Mouse (Mus musculus) E14TG2a.4 (cell line): Measurements from ENCODE around the gene Cse1l.

Source experiments
- H3K27me3 ChIP-seq: 2 replicates; pipeline ENCODE4 v1.6.1; 2014; ENCODE audit warnings: low read length, control low read depth; ENCODE audit not compliant: insufficient read depth
- H3K36me3 ChIP-seq: 2 replicates; pipeline ENCODE4 v1.6.1; 2014; ENCODE audit warnings: low read length, control low read depth; ENCODE audit not compliant: insufficient read depth
- H3K4me1 ChIP-seq: replicated peaks from 2 replicates; pipeline ENCODE4 v1.6.1; 2014; ENCODE audit warnings: low read depth, low read length, control low read depth
- H3K4me3 ChIP-seq: replicated peaks from 2 replicates; pipeline ENCODE4 v1.5.1; 2014; ENCODE audit warnings: mild to moderate bottlenecking, low read length
- H3K9me3 ChIP-seq: 2 replicates; pipeline ENCODE4 v1.6.1; 2014; ENCODE audit warnings: low read length, control low read depth
- CTCF ChIP-seq: conservative IDR thresholded peaks from 2 replicates; pipeline ENCODE4 v1.5.1; 2014; ENCODE audit warnings: low read length
- NANOG ChIP-seq: IDR thresholded peaks from 2 replicates; pipeline ENCODE4 v1.6.1; 2014; ENCODE audit warnings: borderline replicate concordance, low read length, mixed read lengths
- POU5F1 ChIP-seq: IDR thresholded peaks from 2 replicates; pipeline ENCODE4 v1.6.1; 2014; ENCODE audit warnings: low read length, borderline replicate concordance

Cse1l gene

DNA sequence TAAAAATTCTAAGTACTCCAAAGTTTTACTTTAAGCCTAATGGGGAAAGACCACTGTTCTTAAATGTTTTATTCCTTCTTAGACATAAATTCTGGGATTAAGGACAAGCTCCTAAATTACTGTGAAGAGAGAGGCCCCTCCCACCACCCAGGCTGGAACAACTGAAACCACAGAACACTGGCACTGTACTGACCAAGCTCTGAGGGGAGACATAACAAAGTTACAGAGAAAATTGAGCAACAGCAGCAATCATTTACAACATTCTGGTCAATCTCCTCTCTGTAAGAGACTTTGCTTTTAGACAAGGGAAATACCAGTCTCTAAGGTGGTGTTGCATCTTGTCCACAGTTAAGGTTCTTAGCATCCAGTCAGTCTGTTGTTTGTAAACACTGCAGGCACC lies 86.1 kb downstream of the Cse1l start:
- peaks cover 5% of the 10 kb centered on the region; the same call in 1 of the 2 replicates for H3K27me3 ChIP-seq
- no peak for TF ChIP-seq CTCF
- TF ChIP-seq POU5F1: no peak
- TF ChIP-seq NANOG: no peak
- peaks cover 23% of the 10 kb centered on the region for H3K4me1 ChIP-seq
- H3K9me3 ChIP-seq: no peaks in the 10 kb centered on the region
- H3K36me3 ChIP-seq: no peaks in the 10 kb centered on the region
- no peak overlapping the region for H3K4me3 ChIP-seq

DNA sequence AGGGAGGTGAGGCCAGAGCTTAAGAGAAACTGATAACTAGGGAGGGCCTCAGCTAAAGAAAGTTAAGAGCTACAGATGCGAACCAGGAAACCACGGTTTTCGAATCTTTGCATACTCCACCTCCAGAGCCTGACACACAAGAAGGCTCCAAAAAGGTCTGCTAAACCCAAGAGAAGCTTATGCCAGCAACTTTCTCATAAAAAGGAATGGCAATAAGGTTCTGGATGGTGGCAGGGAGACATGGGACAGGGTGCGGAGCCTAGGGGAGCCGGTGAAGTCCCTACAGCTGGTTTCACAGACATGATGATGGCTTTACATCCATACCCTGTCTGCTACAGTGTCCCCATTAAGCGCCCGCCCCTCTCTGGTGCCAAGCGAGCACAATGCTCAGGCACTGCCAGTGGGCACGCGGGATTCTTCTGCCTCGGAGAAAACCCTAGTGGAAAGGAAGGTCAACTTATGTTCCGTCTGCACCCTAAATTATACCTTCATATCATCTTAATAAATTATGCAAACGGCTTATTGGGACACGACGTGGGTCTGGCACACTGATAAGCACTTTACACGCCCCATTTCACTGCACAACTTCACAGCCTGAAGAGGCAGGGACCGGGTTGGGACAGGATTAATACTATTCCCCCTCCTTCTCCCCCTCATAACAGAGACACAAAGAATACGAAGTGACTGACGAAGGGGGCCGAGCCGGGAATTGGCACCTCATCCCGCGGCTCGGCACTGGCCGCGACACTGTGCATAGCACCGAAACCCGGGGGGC lies 89.4 kb downstream of the Cse1l start:
- Histone ChIP-seq H3K4me1 (peaks cover 29% of the 10 kb centered on the region), H3K27me3 (peaks cover 5% of the 10 kb centered on the region; the same call in 1 of the 2 replicates), H3K4me3 (peak overlapping the region; percentile 89), H3K9me3 (no peaks in the 10 kb centered on the region), H3K36me3 (no peaks in the 10 kb centered on the region)
- TF ChIP-seq NANOG (no peak), CTCF (no peak), POU5F1 (no peak)
